Mouse (Mus musculus): ENCODE results near the gene Irak2. TPM values are rescaled to one million over a fixed set of nuclear protein-coding genes. Genes with fewer than 3 reads are reported as not detected.

The Irak2 gene
- 5.6 and 5.9 TPM in 2 replicates for polyA plus RNA-seq (2015; fragmentation: Nextera tagmentation; extraction: Ambion mirVana)

GRCm38 (mm10) chr6:113638302-113639040 is at the start of gene Irak2:
Gene Irak2, plus strand, starts transcription at chr6:113638467.

GRCm38 (mm10) chr6:113600543-113601139 is 37.6 kb upstream of the Irak2 start, which contains the start of gene Fancd2os:
Gene Fancd2os, minus strand, starts transcription at chr6:113600715.

GRCm38 (mm10) chr6:113604432-113605223 is 33.6 kb upstream of the Irak2 start, which contains the start of gene Brk1:
Gene Brk1, plus strand, starts transcription at chr6:113604772.

GRCm38 (mm10) chr6:113623941-113624751 is 14.1 kb upstream of the Irak2 start, which contains the start of gene Vhl:
Gene Vhl, plus strand, starts transcription at chr6:113623959.

GRCm38 (mm10) chr6:113696582-113697221 is 58.4 kb downstream of the Irak2 start, which contains the start of gene Tatdn2:
Gene Tatdn2, plus strand, starts transcription at chr6:113697050.

GRCm38 (mm10) chr6:113719878-113720277 is 81.6 kb downstream of the Irak2 start, which contains the start of gene Ghrl:
Gene Ghrl, minus strand, starts transcription at chr6:113719880.

GRCm38 (mm10) chr6:113740236-113741217 is 102.3 kb downstream of the Irak2 start, which contains the start of gene Sec13:
Gene Sec13, minus strand, starts transcription at chr6:113740743.

Small RNAs within 50 kb of the gene (microRNA-seq; reads per million reads assigned to microRNA genes)
- 0 to 0.61 reads per million in 2 experiments for gene Mir7042

Other genes with a start within 250 kb of the Irak2 start
- gene Ttll3, start 249.2 kb upstream of the Irak2 start, polyA plus RNA-seq (2015; fragmentation: Nextera tagmentation; extraction: Ambion mirVana): 1.4 and 2.5 TPM in 2 replicates
- 21.7 and 28.6 TPM in 2 replicates for gene Rpusd3, start 219.1 kb upstream of the Irak2 start, polyA plus RNA-seq (2015; fragmentation: Nextera tagmentation; extraction: Ambion mirVana)
- 8.3 and 223 TPM in 2 replicates for gene Cidec, start 202.7 kb upstream of the Irak2 start, polyA plus RNA-seq (2015; fragmentation: Nextera tagmentation; extraction: Ambion mirVana)
- gene Jagn1, start 195.9 kb upstream of the Irak2 start, polyA plus RNA-seq (2015; fragmentation: Nextera tagmentation; extraction: Ambion mirVana): 63.9 and 64.1 TPM in 2 replicates
- 1.9 and 2.3 TPM in 2 replicates for gene Il17re, start 180.0 kb upstream of the Irak2 start, polyA plus RNA-seq (2015; fragmentation: Nextera tagmentation; extraction: Ambion mirVana)
- 12.8 and 17.1 TPM in 2 replicates for gene Il17rc, start 167.0 kb upstream of the Irak2 start, polyA plus RNA-seq (2015; fragmentation: Nextera tagmentation; extraction: Ambion mirVana)
- 25.2 and 33.4 TPM in 2 replicates for gene Creld1, start 155.2 kb upstream of the Irak2 start, polyA plus RNA-seq (2015; fragmentation: Nextera tagmentation; extraction: Ambion mirVana)
- gene Prrt3, start 136.5 kb upstream of the Irak2 start, polyA plus RNA-seq (2015; fragmentation: Nextera tagmentation; extraction: Ambion mirVana): 0.41 and 0.55 TPM in 2 replicates
- gene Emc3, start 106.8 kb upstream of the Irak2 start, polyA plus RNA-seq (2015; fragmentation: Nextera tagmentation; extraction: Ambion mirVana): 61.7 and 73.1 TPM in 2 replicates
- gene Fancd2, start 106.8 kb upstream of the Irak2 start, polyA plus RNA-seq (2015; fragmentation: Nextera tagmentation; extraction: Ambion mirVana): 1.5 and 1.7 TPM in 2 replicates
- not detected in 2 replicates for gene Fancd2os, start 37.8 kb upstream of the Irak2 start, polyA plus RNA-seq (2015; fragmentation: Nextera tagmentation; extraction: Ambion mirVana)
- gene Brk1, start 33.7 kb upstream of the Irak2 start, polyA plus RNA-seq (2015; fragmentation: Nextera tagmentation; extraction: Ambion mirVana): 143 and 159 TPM in 2 replicates
- 14.9 and 16.5 TPM in 2 replicates for gene Vhl, start 14.5 kb upstream of the Irak2 start, polyA plus RNA-seq (2015; fragmentation: Nextera tagmentation; extraction: Ambion mirVana)
- gene Tatdn2, start 58.6 kb downstream of the Irak2 start, polyA plus RNA-seq (2015; fragmentation: Nextera tagmentation; extraction: Ambion mirVana): 0.47 and 0.89 TPM in 2 replicates
- 0.27 and 0.30 TPM in 2 replicates for gene Ghrl, start 81.4 kb downstream of the Irak2 start, polyA plus RNA-seq (2015; fragmentation: Nextera tagmentation; extraction: Ambion mirVana)
- 120 and 147 TPM in 2 replicates for gene Sec13, start 102.3 kb downstream of the Irak2 start, polyA plus RNA-seq (2015; fragmentation: Nextera tagmentation; extraction: Ambion mirVana)